Mouse (Mus musculus) megakaryocyte-erythroid progenitor cell, adult 5-6 weeks (primary cell): ENCODE results near the gene Clip2. TPM values are rescaled to one million over a fixed set of nuclear protein-coding genes. Genes with fewer than 3 reads are reported as not detected.

Source experiments
- ATAC-seq: replicated peaks from 2 replicates; pipeline ENCODE4 v1.8.0; 2016; ENCODE audit warnings: mild to moderate bottlenecking, inconsistent platforms; ENCODE audit not compliant: severe bottlenecking, poor library complexity, low FRiP score, low TSS enrichment
- total RNA-seq, 2 experiments: library from RNA; stranded (forward) in 1 of 2; stranded (reverse) in 1 of 2; fragments of 200-1000, 215-1000 nt in 1 of 2; fragments of >200 nt in 1 of 2; fragmentation: Nextera tagmentation in 1 of 2; gene quantifications; 2 replicates each; pipeline ENCODE4 v1.2.3; 2014 to 2017

Gene Clip2
- total RNA-seq, 2 experiments from 2014 or later, result 4.6 to 7.0 TPM

DNA sequence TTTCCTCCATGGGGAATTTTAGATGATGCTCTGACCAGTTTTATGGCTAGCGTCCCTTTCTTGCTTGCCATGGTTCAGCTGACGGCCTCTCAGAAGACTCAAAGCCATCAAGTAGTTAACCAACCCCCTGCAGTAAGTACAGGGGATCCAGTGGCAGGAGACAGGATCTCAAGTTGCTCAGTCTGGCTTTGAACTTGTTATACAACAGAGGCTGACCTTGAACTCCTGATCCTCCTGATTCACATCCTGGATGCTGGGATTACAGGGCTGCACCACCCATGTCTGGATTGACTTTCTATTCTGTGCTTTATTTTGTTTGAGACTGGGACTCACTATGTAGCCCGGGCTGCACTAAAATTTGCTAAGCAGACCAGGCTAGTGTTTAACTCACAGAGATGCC, 110.2 kb downstream of the Clip2 start:
- no peak for ATAC-seq

DNA sequence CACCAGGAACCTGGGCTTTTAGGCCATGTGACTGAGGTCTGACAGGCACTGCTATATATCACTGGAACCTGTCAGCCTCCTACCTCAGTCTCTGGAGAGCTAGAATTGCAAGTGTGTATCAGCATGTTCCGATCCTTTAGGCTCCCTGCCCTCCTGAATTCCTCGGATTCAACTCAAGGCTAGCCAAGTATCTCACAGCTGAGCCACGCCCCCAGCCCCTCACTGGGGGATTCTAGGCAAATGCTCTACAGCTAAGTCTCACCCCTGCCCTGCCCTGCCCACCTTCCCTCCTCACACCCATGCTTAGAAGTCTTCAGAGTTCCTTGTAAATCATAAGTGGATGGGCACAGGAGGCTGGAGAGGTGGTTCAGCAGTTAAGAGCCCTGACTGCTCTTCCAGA, 111.1 kb downstream of the Clip2 start:
- ATAC-seq, result no peak

DNA sequence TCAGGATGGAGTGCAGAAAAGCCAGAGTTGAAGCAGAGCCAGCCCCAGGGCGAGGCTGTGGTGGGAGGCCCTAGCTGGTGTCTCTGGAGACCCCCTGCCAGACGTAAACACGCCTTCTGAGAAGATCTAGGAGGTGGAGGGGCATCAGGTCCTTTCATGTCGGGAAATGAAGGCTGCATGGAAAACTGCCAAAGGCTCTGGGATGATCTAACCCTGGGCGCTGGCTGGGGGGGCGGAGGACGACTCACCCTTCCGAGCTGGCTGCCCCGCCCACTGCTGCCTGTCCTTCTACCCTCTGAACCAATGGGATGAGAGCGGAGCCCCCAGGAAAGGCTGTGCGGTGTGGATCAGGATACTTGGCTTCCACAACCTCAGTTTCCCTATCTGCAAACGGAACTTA, 112.1 kb downstream of the Clip2 start:
- no peak for ATAC-seq

DNA sequence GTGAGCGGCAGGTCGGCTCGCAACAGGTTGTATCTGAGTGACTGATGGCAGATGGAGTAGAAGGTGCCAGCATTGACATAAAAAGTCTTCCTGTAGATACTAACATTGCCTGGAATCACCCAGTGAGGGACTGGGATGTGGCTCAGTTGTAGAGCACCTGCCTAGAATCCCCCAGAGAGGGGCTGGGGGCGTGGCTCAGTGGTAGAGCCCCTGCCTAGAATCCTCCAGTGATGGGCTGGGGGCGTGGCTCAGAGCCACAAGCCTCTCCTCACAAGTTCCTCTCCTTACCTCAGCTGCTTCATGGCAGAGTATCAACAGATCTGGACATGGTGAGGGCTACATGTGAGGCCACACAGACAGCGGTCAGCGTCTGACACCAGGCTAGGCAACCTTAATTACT, 112.8 kb downstream of the Clip2 start:
- ATAC-seq, result no peak

Other genes with a start within 250 kb of the Clip2 start
- gene Gtf2i, start 237.7 kb downstream of the Clip2 start, total RNA-seq (2014; fragmentation: Nextera tagmentation), result 107 and 116 TPM in 2 replicates
- 42.8 and 45.5 TPM in 2 replicates for gene Gtf2i, start 237.7 kb downstream of the Clip2 start, total RNA-seq (2017)
- gene Gtf2ird1, start 95.7 kb downstream of the Clip2 start, total RNA-seq (2014; fragmentation: Nextera tagmentation), result 17.7 and 23.1 TPM in 2 replicates
- gene Gtf2ird1, start 95.7 kb downstream of the Clip2 start, total RNA-seq (2017), result 5.5 and 11.8 TPM in 2 replicates
- not detected in 2 replicates for gene Syna, start 7.7 kb upstream of the Clip2 start, total RNA-seq (2014; fragmentation: Nextera tagmentation)
- not detected in 2 replicates for gene Syna, start 7.7 kb upstream of the Clip2 start, total RNA-seq (2017)
- 241 and 279 TPM in 2 replicates for gene Rfc2, start 28.9 kb upstream of the Clip2 start, total RNA-seq (2014; fragmentation: Nextera tagmentation)
- gene Rfc2, start 28.9 kb upstream of the Clip2 start, total RNA-seq (2017), result 113 and 125 TPM in 2 replicates
- 8.5 and 9.8 TPM in 2 replicates for gene Lat2, start 62.6 kb upstream of the Clip2 start, total RNA-seq (2014; fragmentation: Nextera tagmentation)
- 7.2 and 14.6 TPM in 2 replicates for gene Lat2, start 62.6 kb upstream of the Clip2 start, total RNA-seq (2017)
- gene Eif4h, start 87.1 kb upstream of the Clip2 start, total RNA-seq (2014; fragmentation: Nextera tagmentation), result 253 and 273 TPM in 2 replicates
- gene Eif4h, start 87.1 kb upstream of the Clip2 start, total RNA-seq (2017), result 220 and 233 TPM in 2 replicates
- 6.9 and 8.4 TPM in 2 replicates for gene Limk1, start 136.2 kb upstream of the Clip2 start, total RNA-seq (2014; fragmentation: Nextera tagmentation)
- 3.3 and 3.8 TPM in 2 replicates for gene Limk1, start 136.2 kb upstream of the Clip2 start, total RNA-seq (2017)
- gene Eln, start 194.9 kb upstream of the Clip2 start, total RNA-seq (2014; fragmentation: Nextera tagmentation), result not detected in 2 replicates
- not detected in 2 replicates for gene Eln, start 194.9 kb upstream of the Clip2 start, total RNA-seq (2017)